Mouse (Mus musculus): ENCODE results near the gene Slc44a3. TPM values are rescaled to one million over a fixed set of nuclear protein-coding genes. Genes with fewer than 3 reads are reported as not detected.

Gene Slc44a3
- total RNA-seq, 1 experiment = 2.3 TPM

GRCm38 (mm10) chr3:121460473-121461193, 71.6 kb downstream of the Slc44a3 start:
- in situ Hi-C loops (cut with MboI; ENCODE audit: low sequenced_read_pairs in 2 of 2, unreplicated experiment in 2 of 2) = no loop called here
- no peak for DNase-seq (ENCODE audit: low read depth, low spot score)
- TF ChIP-seq MAFK (IDR thresholded peaks at IDR 0.05; ENCODE audit: insufficient read depth, low read depth, low read length) = no peak
- H3K36me3 ChIP-seq (ENCODE audit: control insufficient read depth, insufficient read depth, low read length, poor library complexity, severe bottlenecking) = peaks cover 18% of the 10 kb centered on the region
- no peak overlapping the region for H3K9ac ChIP-seq (ENCODE audit: insufficient read depth, low read depth, low read length, poor library complexity, severe bottlenecking)
- H3K9me3 ChIP-seq (ENCODE audit: control insufficient read depth, insufficient read depth, low read depth, low read length) = no peaks in the 10 kb centered on the region
- H3K4me3 ChIP-seq (ENCODE audit: insufficient read depth in 1 of 2, low read depth in 1 of 2, low read length in 2 of 2, poor library complexity in 1 of 2, severe bottlenecking in 1 of 2) = no peak overlapping the region
- no peak overlapping the region for H3K27ac ChIP-seq (ENCODE audit: insufficient read depth, low read depth, low read length, poor library complexity, severe bottlenecking)
- peaks cover 0 to 8% of the 10 kb centered on the region in 2 experiments; a peak in 1 of 4 replicates for H3K4me1 ChIP-seq (ENCODE audit: control insufficient read depth in 2 of 2, insufficient read depth in 2 of 2, low read length in 2 of 2, poor library complexity in 1 of 2)

- in situ Hi-C loops (cut with MboI; ENCODE audit: low sequenced_read_pairs in 2 of 2, unreplicated experiment in 2 of 2) = no loop called here
- Histone ChIP-seq H3K36me3 (ENCODE audit: control insufficient read depth, insufficient read depth, low read length, poor library complexity, severe bottlenecking) (peaks cover 29% of the 10 kb centered on the region), H3K4me1 (ENCODE audit: control insufficient read depth in 2 of 2, insufficient read depth in 2 of 2, low read length in 2 of 2, poor library complexity in 1 of 2) (peaks cover 0 to 6% of the 10 kb centered on the region in 2 experiments; a peak in 1 of 4 replicates), H3K4me3 (ENCODE audit: insufficient read depth in 1 of 2, low read depth in 1 of 2, low read length in 2 of 2, poor library complexity in 1 of 2, severe bottlenecking in 1 of 2) (no peak overlapping the region), H3K27ac (ENCODE audit: insufficient read depth, low read depth, low read length, poor library complexity, severe bottlenecking) (no peak overlapping the region), H3K9me3 (ENCODE audit: control insufficient read depth, insufficient read depth, low read depth, low read length) (no peaks in the 10 kb centered on the region), H3K9ac (ENCODE audit: insufficient read depth, low read depth, low read length, poor library complexity, severe bottlenecking) (no peak overlapping the region)
- no peak for DNase-seq (ENCODE audit: low read depth, low spot score)
- no peak for TF ChIP-seq ZNF384 (IDR thresholded peaks at IDR 0.05; ENCODE audit: low read depth, low read length)
- no peak for TF ChIP-seq ZC3H11A (IDR thresholded peaks at IDR 0.05; ENCODE audit: borderline replicate concordance, low read depth, low read length)
- TF ChIP-seq CHD2 (IDR thresholded peaks at IDR 0.05; ENCODE audit: low read depth, low read length) = no peak
- TF ChIP-seq HCFC1 (IDR thresholded peaks at IDR 0.05; ENCODE audit: borderline replicate concordance, insufficient read depth, low read length) = no peak
- no peak for TF ChIP-seq MAFK (IDR thresholded peaks at IDR 0.05; ENCODE audit: insufficient read depth, low read depth, low read length)
Measured at GRCm38 (mm10) chr3:121458545-121459492, 73.4 kb downstream of the Slc44a3 start.

GRCm38 (mm10) chr3:121451404-121451803, 80.8 kb downstream of the Slc44a3 start:
- Histone ChIP-seq H3K4me1 (ENCODE audit: control insufficient read depth in 2 of 2, insufficient read depth in 2 of 2, low read length in 2 of 2, poor library complexity in 1 of 2) (peaks cover 6 to 10% of the 10 kb centered on the region in 2 experiments), H3K9ac (ENCODE audit: insufficient read depth, low read depth, low read length, poor library complexity, severe bottlenecking) (no peak overlapping the region), H3K27ac (ENCODE audit: insufficient read depth, low read depth, low read length, poor library complexity, severe bottlenecking) (no peak overlapping the region), H3K36me3 (ENCODE audit: control insufficient read depth, insufficient read depth, low read length, poor library complexity, severe bottlenecking) (peaks cover 39% of the 10 kb centered on the region), H3K4me3 (ENCODE audit: insufficient read depth in 1 of 2, low read depth in 1 of 2, low read length in 2 of 2, poor library complexity in 1 of 2, severe bottlenecking in 1 of 2) (no peak overlapping the region), H3K9me3 (ENCODE audit: control insufficient read depth, insufficient read depth, low read depth, low read length) (no peaks in the 10 kb centered on the region)
- in situ Hi-C loops (cut with MboI; ENCODE audit: low sequenced_read_pairs in 2 of 2, unreplicated experiment in 2 of 2) = no loop called here
- no peak for TF ChIP-seq CHD2 (IDR thresholded peaks at IDR 0.05; ENCODE audit: low read depth, low read length)
- no peak for TF ChIP-seq ZNF384 (IDR thresholded peaks at IDR 0.05; ENCODE audit: low read depth, low read length)
- TF ChIP-seq ZC3H11A (IDR thresholded peaks at IDR 0.05; ENCODE audit: borderline replicate concordance, low read depth, low read length) = no peak
- no peak for DNase-seq (ENCODE audit: low read depth, low spot score)

GRCm38 (mm10) chr3:121449527-121449926, 82.7 kb downstream of the Slc44a3 start:
- no peak overlapping the region for H3K4me3 ChIP-seq (ENCODE audit: insufficient read depth in 1 of 2, low read depth in 1 of 2, low read length in 2 of 2, poor library complexity in 1 of 2, severe bottlenecking in 1 of 2)
- H3K27ac ChIP-seq (ENCODE audit: insufficient read depth, low read depth, low read length, poor library complexity, severe bottlenecking) = no peak overlapping the region
- DNase-seq (ENCODE audit: low read depth, low spot score) = no peak
- H3K36me3 ChIP-seq (ENCODE audit: control insufficient read depth, insufficient read depth, low read length, poor library complexity, severe bottlenecking) = peaks cover 28% of the 10 kb centered on the region
- in situ Hi-C loops (cut with MboI; ENCODE audit: low sequenced_read_pairs in 2 of 2, unreplicated experiment in 2 of 2) = no loop called here
- no peak overlapping the region for H3K9ac ChIP-seq (ENCODE audit: insufficient read depth, low read depth, low read length, poor library complexity, severe bottlenecking)
- H3K9me3 ChIP-seq (ENCODE audit: control insufficient read depth, insufficient read depth, low read depth, low read length) = no peaks in the 10 kb centered on the region
- no peak for TF ChIP-seq CHD2 (IDR thresholded peaks at IDR 0.05; ENCODE audit: low read depth, low read length)
- no peak for TF ChIP-seq HCFC1 (IDR thresholded peaks at IDR 0.05; ENCODE audit: borderline replicate concordance, insufficient read depth, low read length)
- no peak for TF ChIP-seq ZC3H11A (IDR thresholded peaks at IDR 0.05; ENCODE audit: borderline replicate concordance, low read depth, low read length)
- no peak for TF ChIP-seq ZNF384 (IDR thresholded peaks at IDR 0.05; ENCODE audit: low read depth, low read length)
- TF ChIP-seq MAFK (IDR thresholded peaks at IDR 0.05; ENCODE audit: insufficient read depth, low read depth, low read length) = no peak
- peaks cover 6 to 13% of the 10 kb centered on the region in 2 experiments for H3K4me1 ChIP-seq (ENCODE audit: control insufficient read depth in 2 of 2, insufficient read depth in 2 of 2, low read length in 2 of 2, poor library complexity in 1 of 2)
